In the genomic region with DNA sequence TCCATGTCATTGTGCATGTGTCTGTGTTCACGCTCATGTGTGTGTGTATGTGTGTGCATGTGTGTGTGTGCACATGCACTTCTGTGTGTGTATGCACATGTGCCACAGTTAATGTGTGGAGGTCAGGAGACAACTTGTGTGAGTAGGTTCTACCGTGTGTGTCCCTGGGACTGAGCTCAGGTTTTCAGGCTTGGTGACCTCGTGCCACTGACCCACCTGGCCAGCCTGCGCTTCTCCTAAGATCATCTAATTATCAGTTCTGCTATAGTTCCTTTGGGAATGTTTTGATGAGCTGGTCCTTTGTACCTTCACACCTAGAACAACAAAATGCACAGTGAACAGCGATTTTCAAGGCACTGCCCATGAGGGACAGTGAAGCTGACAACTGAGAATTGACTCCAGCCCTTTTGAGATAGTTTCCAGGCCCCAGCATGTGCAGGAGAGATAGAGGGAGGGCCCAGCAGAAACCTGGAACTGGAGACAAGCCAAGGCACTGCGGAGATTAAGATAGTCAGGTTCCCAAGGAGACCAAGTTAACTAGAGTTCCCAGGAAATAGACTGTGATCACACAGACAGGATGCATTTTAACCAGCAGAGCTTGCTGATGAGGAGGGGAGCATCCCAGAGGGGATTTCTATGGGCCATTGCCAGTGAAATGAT, we compare ENCODE assay signal across 21 mouse cellular contexts. TPM values are rescaled to one million over a fixed set of nuclear protein-coding genes. Genes with fewer than 3 reads are reported as not detected.
A peak's percentile ranks its signal among the peaks of the same experiment; 100 is the strongest.
DNase-seq lines count a peak whose midpoint lies in the region; ATAC-seq lines count a peak whose summit lies in the region.
"Had no signal": no experiment of that assay in that cellular context is flagged by ENCODE, and none has a peak within 500 bp of the region (broad histone marks: within the 10 kb centered on the region; RNA-seq: fewer than 3 reads in every experiment).

No protein-coding gene starts in this region.

- H3K4me1 ChIP-seq in liver, embryonic 16.5 days (ENCODE audit: control insufficient read depth, low read depth, low read length) = peaks cover 9% of the 10 kb centered on the region
- H3K4me1 ChIP-seq: embryonic facial prominence, embryonic 15.5 days; forebrain, embryonic 13.5 days; limb, embryonic 13.5 days; neural tube, embryonic 15.5 days had no signal

- H3K4me3 ChIP-seq in liver, embryonic 16.5 days (ENCODE audit: low read depth, low read length) = no peak overlapping the region
- H3K4me3 ChIP-seq: embryonic facial prominence, embryonic 15.5 days; forebrain, embryonic 13.5 days; heart, embryonic 13.5 days; left cerebral cortex, adult 2 months; limb, embryonic 13.5 days; myocyte; neural tube, embryonic 15.5 days had no signal

- no peak overlapping the region for H3K27ac ChIP-seq in liver, embryonic 16.5 days (ENCODE audit: low read length)
- H3K27ac ChIP-seq: embryonic facial prominence, embryonic 15.5 days; forebrain, embryonic 13.5 days; heart, embryonic 13.5 days; left cerebral cortex, adult 2 months; limb, embryonic 13.5 days; neural tube, embryonic 15.5 days had no signal

- H3K9ac ChIP-seq in liver, embryonic 16.5 days (ENCODE audit: low read depth, low read length) = no peak overlapping the region
- H3K9ac ChIP-seq: embryonic facial prominence, embryonic 15.5 days; forebrain, embryonic 13.5 days; heart, embryonic 13.5 days; limb, embryonic 13.5 days; neural tube, embryonic 15.5 days had no signal

- H3K27me3 ChIP-seq in liver, embryonic 16.5 days (ENCODE audit: control insufficient read depth, insufficient read depth, low read depth, low read length) = no peaks in the 10 kb centered on the region
- H3K27me3 ChIP-seq: embryonic facial prominence, embryonic 15.5 days; forebrain, embryonic 13.5 days; heart, embryonic 13.5 days; limb, embryonic 13.5 days; neural tube, embryonic 15.5 days had no signal

- H3K4me2 ChIP-seq in liver, embryonic 16.5 days (ENCODE audit: low read depth, low read length) = peak overlapping the region; percentile 17; the same call in 1 of the 2 replicates
- H3K4me2 ChIP-seq: embryonic facial prominence, embryonic 15.5 days; forebrain, embryonic 13.5 days; heart, embryonic 13.5 days; limb, embryonic 13.5 days; midbrain, embryonic 11.5 days; neural tube, embryonic 15.5 days had no signal

- H3K36me3 ChIP-seq in liver, embryonic 16.5 days (ENCODE audit: control insufficient read depth, insufficient read depth) = no peaks in the 10 kb centered on the region
- H3K36me3 ChIP-seq: embryonic facial prominence, embryonic 15.5 days; heart, embryonic 13.5 days; limb, embryonic 13.5 days; neural tube, embryonic 15.5 days had no signal

- H3K9me3 ChIP-seq in liver, embryonic 16.5 days (replicated peaks; ENCODE audit: control insufficient read depth, low read length) = 0 out of 2 replicates have a peak, but pooled peaks cover 4% of the 10 kb centered on the region
- H3K9me3 ChIP-seq: embryonic facial prominence, embryonic 15.5 days; heart, embryonic 13.5 days; neural tube, embryonic 15.5 days had no signal

- peak; percentile 95 for ATAC-seq in erythroblast, adult 5-6 weeks (replicated peaks; ENCODE audit: low FRiP score, poor library complexity, severe bottlenecking)
- ATAC-seq in liver, embryonic 16.5 days (ENCODE audit: low read depth) = peak; percentile 89
- ATAC-seq: forebrain, embryonic 13.5 days; hindbrain, embryonic 16.5 days; intestine, postnatal 0 days had no signal

- peak; percentile 63 to 72 for DNase-seq in right cerebral cortex, postnatal 10 days (ENCODE audit: low spot score in 2 of 2)
- no peak for DNase-seq in right cerebral cortex, adult 18-20 months
- DNase-seq in spleen, postnatal 36 days (ENCODE audit: low spot score in 2 of 2) = peak; percentile 59 to 74
- no peak for DNase-seq in layer of hippocampus, adult 11-12 months (ENCODE audit: low spot score)
- DNase-seq in frontal cortex, postnatal 25 days (ENCODE audit: low spot score in 2 of 2) = no peak
- DNase-seq in lung, postnatal 4 days = no peak
- DNase-seq: adrenal gland, postnatal 14 days; cerebellum, adult 9-10 months; heart, postnatal 4 days had no signal

- 57% methylated on average over 6 of the region's 6 CpGs for WGBS in liver, embryonic 16.5 days (ENCODE audit: insufficient replicate concordance)

RNA-seq across cellular contexts. Expression of gene St7, which starts 12.3 kb away (rescaled TPM):
- total RNA-seq in erythroblast, adult 5-6 weeks (2015; ENCODE audit: low replicate concordance) = 29.0 and 73.4 TPM in 2 replicates
- 73.5 and 90.6 TPM in 2 replicates for total RNA-seq in erythroblast, adult 5-6 weeks (2017; ENCODE audit: low replicate concordance)
- polyA plus RNA-seq in liver, embryonic 16.5 days (2015; fragmentation: Nextera tagmentation; extraction: Ambion mirVana) = 8.7 and 9.3 TPM in 2 replicates

RNA-seq across cellular contexts. Expression of gene Capza2, which starts 44.4 kb away (rescaled TPM):
- 84.5 and 87.1 TPM in 2 replicates for total RNA-seq in erythroblast, adult 5-6 weeks (2015; ENCODE audit: low replicate concordance)
- total RNA-seq in erythroblast, adult 5-6 weeks (2017; ENCODE audit: low replicate concordance) = 87.0 and 89.0 TPM in 2 replicates
- 80.9 and 88.3 TPM in 2 replicates for polyA plus RNA-seq in liver, embryonic 16.5 days (2015; fragmentation: Nextera tagmentation; extraction: Ambion mirVana)

Comparison
In these comparisons a context has a peak if more than half of its experiments do, and no peak if none do; other contexts are left out.
1. DNase-seq: peak in right cerebral cortex, postnatal 10 days (2 of 2) and spleen, postnatal 36 days (2 of 2); none in right cerebral cortex, adult 18-20 months (single experiment), layer of hippocampus, adult 11-12 months (single experiment), frontal cortex, postnatal 25 days (0 of 2) and lung, postnatal 4 days (0 of 2).